Mouse (Mus musculus) macrophage (primary cell): Measurements from ENCODE around the gene Lmbrd2. TPM values are rescaled to one million over a fixed set of nuclear protein-coding genes. Genes with fewer than 3 reads are reported as not detected.
"Not testable (repeated sequence)": the region's sequence is repeated elsewhere in the genome, so short reads cannot be mapped to it uniquely, and the experiment has no call there.

Experiments
- H3K27ac ChIP-seq: fragments of 350-480 bp; formaldehyde crosslinking; 2 replicates; pipeline ENCODE4 v1.9.0; 2021
- H3K36me3 ChIP-seq: fragments of 350-480 bp; formaldehyde crosslinking; 2 replicates; pipeline ENCODE4 v1.9.0; 2021; ENCODE audit errors: inconsistent target
- H3K4me3 ChIP-seq: fragments of 350-480 bp; formaldehyde crosslinking; 2 replicates; pipeline ENCODE4 v1.9.0; 2021; ENCODE audit errors: inconsistent target
- H3K79me2 ChIP-seq: fragments of 350-480 bp; formaldehyde crosslinking; 2 replicates; pipeline ENCODE4 v1.9.0; 2021; ENCODE audit errors: inconsistent target
- WGBS: methylation state at CpG from one replicate; pipeline ENCODE4 v1.1.7; 2026; ENCODE audit warnings: inconsistent platforms; ENCODE audit not compliant: missing documents; 5-methylcytosine and 5-hydroxymethylcytosine counted together
- polyA plus RNA-seq: library from polyadenylated mRNA; stranded (reverse); fragments of 250-400 nt; gene quantifications from 3 replicates; pipeline ENCODE4 v1.2.4, GENCODE M21; 2018; ENCODE audit warnings: inconsistent platforms

Gene Lmbrd2
- polyA plus RNA-seq, 1 experiment from 2014 or later = 34.0 TPM

DNA sequence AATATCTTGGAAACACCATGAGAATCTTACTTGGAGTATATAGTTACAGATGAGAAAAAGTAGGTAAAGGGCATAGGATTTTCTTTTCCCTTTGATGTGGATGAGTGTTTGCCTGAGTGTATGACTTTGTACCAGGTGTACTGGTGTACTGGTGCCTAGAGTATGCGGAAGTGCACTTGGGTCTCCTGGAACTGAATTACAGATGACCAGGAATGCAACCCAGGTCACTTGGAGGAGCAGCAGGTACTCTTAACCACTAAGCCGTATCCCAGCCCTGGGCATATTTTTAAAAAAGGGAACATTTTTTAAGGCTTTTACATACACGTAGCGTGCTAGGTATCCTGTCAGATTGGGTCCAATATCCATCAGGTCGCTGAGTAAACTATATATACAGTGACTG lies 43.6 kb downstream of the Lmbrd2 start:
- H3K79me2 ChIP-seq = no peaks in the 10 kb centered on the region
- H3K36me3 ChIP-seq = peaks cover 75% of the 10 kb centered on the region
- H3K27ac ChIP-seq = no peak overlapping the region
- WGBS = 98% methylated on average over 5 of the region's 5 CpGs
- H3K4me3 ChIP-seq = no peak overlapping the region

DNA sequence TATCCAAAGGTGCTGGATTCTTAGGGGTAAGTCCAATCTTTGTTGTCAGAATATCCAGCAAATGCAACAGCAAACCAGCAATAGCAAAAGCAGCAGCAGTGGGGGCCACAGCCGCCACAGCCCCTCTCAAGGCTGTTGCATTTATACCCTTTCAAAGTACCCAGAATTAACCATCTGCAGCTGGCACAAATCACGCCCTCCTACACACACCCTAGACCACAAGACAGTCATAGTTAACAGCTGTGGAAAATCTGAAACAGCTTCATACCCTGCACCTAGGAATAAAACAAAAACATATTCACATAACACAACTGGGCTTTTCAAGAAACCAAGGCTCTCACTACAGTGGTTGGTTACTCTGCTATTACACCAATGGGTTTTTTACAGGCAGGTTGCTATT lies 49.4 kb downstream of the Lmbrd2 start:
- H3K79me2 ChIP-seq = no peaks in the 10 kb centered on the region
- H3K27ac ChIP-seq = no peak overlapping the region
- WGBS = 90% methylated on average over 2 of the region's 2 CpGs
- H3K36me3 ChIP-seq = peaks cover 65% of the 10 kb centered on the region
- H3K4me3 ChIP-seq = no peak overlapping the region

DNA sequence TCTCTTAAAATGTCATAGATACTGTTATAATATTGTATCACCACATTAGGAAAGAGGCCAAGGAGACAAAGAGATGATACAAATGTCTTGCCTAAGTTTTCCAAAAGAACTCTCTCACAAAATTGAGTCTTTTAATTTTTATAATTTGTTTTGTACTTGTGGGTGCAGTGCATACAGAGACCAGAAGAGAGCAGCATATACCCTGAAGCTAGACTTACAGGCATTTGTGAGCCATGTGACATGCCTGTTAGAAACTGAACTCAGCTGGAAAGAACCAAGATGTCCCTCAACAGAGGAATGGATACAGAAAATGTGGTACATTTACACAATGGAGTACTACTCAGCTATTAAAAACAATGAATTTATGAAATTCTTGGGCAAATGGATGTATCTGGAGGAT lies 52.3 kb downstream of the Lmbrd2 start:
- H3K36me3 ChIP-seq = peaks cover 58% of the 10 kb centered on the region
- H3K27ac ChIP-seq = not testable (repeated sequence)

DNA sequence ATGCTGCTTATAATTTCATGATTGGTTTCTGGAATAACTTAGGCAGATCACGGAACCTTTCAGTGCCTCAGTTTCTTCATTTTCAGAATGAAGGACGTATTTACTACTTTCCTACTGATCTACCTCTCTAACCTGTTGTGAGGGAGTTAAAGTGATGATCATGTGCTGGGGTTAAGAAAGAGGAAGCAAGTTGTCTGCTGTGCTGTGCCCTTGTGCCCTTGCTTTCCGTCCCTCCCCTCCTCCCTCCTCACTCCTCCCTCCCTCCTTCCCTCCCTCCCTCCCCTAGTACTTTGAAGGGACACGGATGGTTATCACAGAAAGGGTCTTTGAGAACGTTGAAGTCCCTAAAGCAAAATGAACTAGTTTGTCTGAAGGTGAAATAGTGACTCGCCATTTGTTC lies 58.1 kb downstream of the Lmbrd2 start:
- no peak overlapping the region for H3K4me3 ChIP-seq
- peaks cover 33% of the 10 kb centered on the region for H3K36me3 ChIP-seq
- no peak overlapping the region for H3K27ac ChIP-seq
- WGBS = 59% methylated on average over 4 of the region's 6 CpGs
- no peaks in the 10 kb centered on the region for H3K79me2 ChIP-seq

More for the DNA sequence above, 52.3 kb downstream of the Lmbrd2 start:
- not testable (repeated sequence) for H3K4me3 ChIP-seq, H3K79me2 ChIP-seq

DNA sequence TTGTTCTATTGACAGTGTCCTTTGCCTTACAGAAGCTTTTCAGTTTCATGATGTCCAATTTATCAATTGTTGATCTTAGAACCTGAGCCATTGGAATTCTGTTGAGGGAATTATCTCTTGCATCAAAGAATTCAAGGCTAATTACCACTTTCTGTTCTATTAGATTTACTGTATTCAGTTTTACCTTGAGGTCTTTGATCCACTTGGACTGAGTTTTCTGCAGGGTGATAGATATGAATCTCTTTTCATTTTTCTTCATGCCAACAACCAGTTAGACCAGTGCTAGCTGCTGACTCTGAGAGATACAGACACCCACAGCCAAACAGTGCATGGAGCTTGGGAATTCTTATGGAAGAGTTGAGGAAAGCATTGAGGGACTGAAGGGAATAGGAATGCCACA lies 71.5 kb downstream of the Lmbrd2 start:
- no peaks in the 10 kb centered on the region for H3K79me2 ChIP-seq
- H3K27ac ChIP-seq = no peak overlapping the region
- H3K36me3 ChIP-seq = no peaks in the 10 kb centered on the region
- H3K4me3 ChIP-seq = no peak overlapping the region

DNA sequence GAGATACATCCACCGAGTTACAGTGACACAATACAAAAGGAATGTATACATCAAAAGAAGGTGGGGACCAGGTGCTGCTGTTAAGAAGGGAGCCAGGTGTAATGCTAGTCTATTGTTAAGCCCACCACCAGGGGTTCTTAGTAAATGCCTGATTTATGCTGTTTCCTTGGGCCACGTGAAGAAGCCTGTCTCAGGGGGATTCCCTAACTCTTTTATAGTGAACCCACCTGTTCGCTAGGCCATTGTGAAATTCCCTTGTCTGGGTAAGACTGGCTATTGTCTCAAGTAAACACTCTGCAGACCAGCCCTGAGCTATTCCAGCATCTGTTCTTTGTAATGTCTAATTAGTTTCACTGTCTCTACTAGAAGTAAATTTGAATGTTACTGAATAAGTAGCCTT lies 72.7 kb downstream of the Lmbrd2 start:
- H3K4me3 ChIP-seq, H3K27ac ChIP-seq, H3K36me3 ChIP-seq, H3K79me2 ChIP-seq: not testable (repeated sequence)
- WGBS = 82% methylated on average over 3 of the region's 3 CpGs

DNA sequence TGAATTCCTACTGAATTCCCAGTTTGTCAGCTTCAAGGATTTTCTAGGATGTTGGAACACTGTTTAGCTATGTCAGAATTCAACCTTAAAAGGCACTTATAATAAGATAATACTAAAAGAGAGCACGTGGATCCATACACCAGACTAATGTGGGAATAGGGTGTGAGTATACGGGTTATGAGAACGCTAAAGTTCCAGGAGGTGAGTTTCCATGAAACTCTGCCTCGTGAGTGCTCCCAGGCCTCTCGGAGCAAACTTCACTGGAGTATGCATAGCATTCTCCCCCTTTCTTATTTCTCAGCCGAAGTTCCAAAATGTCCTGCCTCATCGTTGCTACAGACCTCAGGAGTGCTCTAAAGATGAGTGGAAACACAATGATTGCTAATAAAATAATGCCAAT lies 73.1 kb downstream of the Lmbrd2 start:
- not testable (repeated sequence) for H3K4me3 ChIP-seq, H3K79me2 ChIP-seq, H3K36me3 ChIP-seq, H3K27ac ChIP-seq
- WGBS = 90% methylated on average over 7 of the region's 7 CpGs

DNA sequence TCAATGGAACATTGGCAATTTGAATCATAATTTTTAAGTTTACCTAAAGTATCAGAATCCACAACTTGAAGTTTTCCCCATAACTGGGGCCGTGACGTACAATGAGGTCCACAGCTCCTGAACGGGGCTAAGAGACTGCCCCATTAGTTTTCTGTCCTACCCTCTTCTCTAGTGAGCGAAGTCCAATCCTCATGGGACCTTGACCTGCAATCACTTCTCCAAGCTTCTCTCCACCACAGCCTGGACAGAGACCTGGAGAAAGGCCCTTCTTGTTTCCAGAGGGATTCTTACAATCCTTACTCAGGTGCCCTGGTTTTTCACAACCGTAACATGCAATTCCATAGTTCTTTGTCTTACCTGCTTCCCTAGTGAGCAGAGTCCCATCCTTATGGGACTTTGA lies 76.1 kb downstream of the Lmbrd2 start:
- 94% methylated on average over 5 of the region's 5 CpGs for WGBS

DNA sequence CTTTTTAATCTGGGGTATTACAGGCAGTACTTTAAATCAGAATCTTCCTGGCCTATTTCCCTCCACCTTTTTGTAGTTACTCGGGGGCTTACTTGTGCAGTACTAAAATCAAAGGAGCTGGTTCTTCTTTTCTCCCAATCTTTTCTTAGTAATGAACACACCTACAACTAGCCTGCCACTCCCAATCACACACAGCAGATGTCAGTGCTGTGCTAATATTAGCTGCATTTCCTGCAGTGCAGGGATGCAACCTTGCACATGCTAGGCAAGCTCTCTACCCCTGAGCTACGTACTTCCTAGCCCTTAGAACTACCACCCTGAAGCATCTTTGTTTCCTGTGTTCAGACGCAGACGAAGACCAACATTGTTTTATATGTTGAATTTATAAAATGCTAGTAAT lies 90.6 kb downstream of the Lmbrd2 start:
- 94% methylated on average over 2 of the region's 4 CpGs for WGBS
- H3K27ac ChIP-seq, H3K36me3 ChIP-seq, H3K4me3 ChIP-seq, H3K79me2 ChIP-seq: not testable (repeated sequence)

More for the DNA sequence above, 76.1 kb downstream of the Lmbrd2 start:
- Histone ChIP-seq H3K27ac (no peak overlapping the region), H3K79me2 (no peaks in the 10 kb centered on the region), H3K36me3 (no peaks in the 10 kb centered on the region), H3K4me3 (no peak overlapping the region)

DNA sequence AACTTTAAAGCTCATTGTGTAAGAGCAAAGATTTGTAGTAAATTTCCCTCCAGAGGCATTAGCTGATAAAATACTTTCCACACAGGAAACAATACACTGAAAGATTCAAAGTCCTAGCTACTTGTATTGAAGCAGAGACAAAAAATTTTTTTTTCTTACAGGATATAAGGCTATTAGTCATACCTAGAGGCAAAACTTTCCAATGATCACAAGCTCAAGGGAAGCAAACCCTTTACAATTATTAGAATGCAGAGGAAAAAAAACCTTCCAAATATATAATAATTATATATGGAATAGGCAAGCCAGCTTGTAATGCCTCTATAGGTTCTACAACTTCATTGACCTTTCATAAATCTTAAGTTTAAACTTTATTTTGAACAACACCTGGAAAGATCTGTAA lies 106.0 kb downstream of the Lmbrd2 start:
- Histone ChIP-seq H3K27ac (no peak overlapping the region), H3K4me3 (no peak overlapping the region), H3K79me2 (no peaks in the 10 kb centered on the region), H3K36me3 (no peaks in the 10 kb centered on the region)

Other genes starting within 250 kb of the Lmbrd2 start
- gene Ranbp3l, start 172.6 kb upstream of the Lmbrd2 start, polyA plus RNA-seq = not detected in 3 replicates
- 7.8 to 10.3 TPM (median 8.3 TPM) in 3 replicates for gene Nadk2, start 69.3 kb upstream of the Lmbrd2 start, polyA plus RNA-seq
- 11.8 to 12.1 TPM (median 11.9 TPM) in 3 replicates for gene Skp2, start 14.9 kb downstream of the Lmbrd2 start, polyA plus RNA-seq
- not detected in 3 replicates for gene Ugt3a1, start 136.3 kb downstream of the Lmbrd2 start, polyA plus RNA-seq
- not detected in 3 replicates for gene Ugt3a2, start 195.0 kb downstream of the Lmbrd2 start, polyA plus RNA-seq